Mouse (Mus musculus) midbrain, embryonic 12.5 days (tissue): Measurements from ENCODE around the gene Tmub2. TPM values are rescaled to one million over a fixed set of nuclear protein-coding genes. Genes with fewer than 3 reads are reported as not detected.

Source experiments
- ATAC-seq: fragments of 200-750 bp; cut with Nextera tagmentation; 2 replicates; pipeline ENCODE4 v1.8.0; 2017; ENCODE audit warnings: low read depth, moderate TSS enrichment, moderate library complexity; ENCODE audit not compliant: low FRiP score
- H3K27ac ChIP-seq: fragments of 300-500 bp; sonication (generic); replicated peaks from 2 replicates; pipeline ENCODE4 v1.5.1; 2016; ENCODE audit warnings: mild to moderate bottlenecking
- H3K27me3 ChIP-seq: fragments of 300-500 bp; sonication (generic); 2 replicates; pipeline ENCODE4 v1.6.1; 2016; ENCODE audit warnings: mild to moderate bottlenecking
- H3K36me3 ChIP-seq: fragments of 300-500 bp; sonication (generic); 2 replicates; pipeline ENCODE4 v1.6.1; 2016
- H3K4me1 ChIP-seq: fragments of 300-500 bp; sonication (generic); 2 replicates; pipeline ENCODE4 v1.6.1; 2016
- H3K4me2 ChIP-seq: fragments of 300-500 bp; sonication (generic); replicated peaks from 2 replicates; pipeline ENCODE4 v1.6.1; 2016; ENCODE audit warnings: mild to moderate bottlenecking, moderate library complexity
- H3K4me3 ChIP-seq: fragments of 300-500 bp; sonication (generic); 2 replicates; pipeline ENCODE4 v1.5.1; 2016; ENCODE audit warnings: mild to moderate bottlenecking
- H3K9ac ChIP-seq: fragments of 300-500 bp; sonication (generic); replicated peaks from 2 replicates; pipeline ENCODE4 v1.6.1; 2016; ENCODE audit warnings: mild to moderate bottlenecking, moderate library complexity
- H3K9me3 ChIP-seq: fragments of 300-500 bp; sonication (generic); 2 replicates; pipeline ENCODE4 v1.6.1; 2016; ENCODE audit warnings: mild to moderate bottlenecking
- WGBS: fragments of 180-500 bp; shearing (Covaris S2); methylation state at CpG from one replicate; pipeline ENCODE4 v1.1.7; 2016; 5-methylcytosine and 5-hydroxymethylcytosine counted together
- polyA plus RNA-seq: library from polyadenylated mRNA; unstranded; fragments of >200 nt; fragmentation: Nextera tagmentation; extraction: Ambion mirVana; gene quantifications from 2 replicates; pipeline ENCODE4 v1.2.1, GENCODE M21; 2016

Tmub2 gene
- polyA plus RNA-seq, 1 experiment from 2014 or later: 69.4 TPM

- ATAC-seq: no peak
- Histone ChIP-seq H3K9ac (no peak overlapping the region), H3K36me3 (peaks cover 18% of the 10 kb centered on the region), H3K4me2 (peak overlapping the region; percentile 60; the same call in 1 of the 2 replicates), H3K4me3 (peak overlapping the region; percentile 71; the same call in 1 of the 2 replicates), H3K27ac (peak overlapping the region; percentile 69; the same call in 1 of the 2 replicates), H3K4me1 (peaks cover 15% of the 10 kb centered on the region), H3K9me3 (no peaks in the 10 kb centered on the region), H3K27me3 (no peaks in the 10 kb centered on the region)
- 92% methylated on average over 6 of the region's 6 CpGs for WGBS
Measured at GRCm38 (mm10) chr11:102283922-102284321, 809 bp upstream of the Tmub2 start.

- peak overlapping the region; percentile 71 for H3K4me3 ChIP-seq
- peaks cover 31% of the 10 kb centered on the region for H3K36me3 ChIP-seq
- no peaks in the 10 kb centered on the region for H3K9me3 ChIP-seq
- peak overlapping the region; percentile 60 for H3K4me2 ChIP-seq
- H3K27me3 ChIP-seq: no peaks in the 10 kb centered on the region
- peak overlapping the region; percentile 69 for H3K27ac ChIP-seq
- peaks cover 15% of the 10 kb centered on the region for H3K4me1 ChIP-seq
- WGBS: 6% methylated on average over 31 of the region's 31 CpGs
- ATAC-seq: peak; percentile 71
- peak overlapping the region; percentile 68 for H3K9ac ChIP-seq
Measured at GRCm38 (mm10) chr11:102285095-102285834, 534 bp downstream of the Tmub2 start.

- Histone ChIP-seq H3K36me3 (peaks cover 53% of the 10 kb centered on the region), H3K4me2 (no peak overlapping the region), H3K4me3 (no peak overlapping the region), H3K4me1 (peaks cover 15% of the 10 kb centered on the region), H3K27ac (no peak overlapping the region), H3K27me3 (no peaks in the 10 kb centered on the region), H3K9ac (no peak overlapping the region), H3K9me3 (no peaks in the 10 kb centered on the region)
- 86% methylated on average over 8 of the region's 8 CpGs for WGBS
- ATAC-seq: no peak
Measured at GRCm38 (mm10) chr11:102287485-102287884, 2.8 kb downstream of the Tmub2 start.

GRCm38 (mm10) chr11:102288027-102288804 is 3.5 kb downstream of the Tmub2 start:
- H3K4me1 ChIP-seq: peaks cover 15% of the 10 kb centered on the region
- H3K27me3 ChIP-seq: no peaks in the 10 kb centered on the region
- no peak overlapping the region for H3K27ac ChIP-seq
- WGBS: 86% methylated on average over 8 of the region's 8 CpGs
- no peak for ATAC-seq
- H3K4me3 ChIP-seq: no peak overlapping the region
- H3K9ac ChIP-seq: no peak overlapping the region
- peaks cover 61% of the 10 kb centered on the region for H3K36me3 ChIP-seq
- no peaks in the 10 kb centered on the region for H3K9me3 ChIP-seq
- H3K4me2 ChIP-seq: no peak overlapping the region

GRCm38 (mm10) chr11:102288913-102289312 is 4.2 kb downstream of the Tmub2 start:
- WGBS: 91% methylated on average over 2 of the region's 2 CpGs
- ATAC-seq: no peak
- H3K4me1 ChIP-seq: peaks cover 16% of the 10 kb centered on the region
- no peak overlapping the region for H3K4me2 ChIP-seq
- H3K36me3 ChIP-seq: peaks cover 68% of the 10 kb centered on the region
- no peaks in the 10 kb centered on the region for H3K27me3 ChIP-seq
- no peaks in the 10 kb centered on the region for H3K9me3 ChIP-seq
- no peak overlapping the region for H3K9ac ChIP-seq
- H3K4me3 ChIP-seq: no peak overlapping the region
- no peak overlapping the region for H3K27ac ChIP-seq

- H3K4me2 ChIP-seq: no peak overlapping the region
- H3K4me1 ChIP-seq: peaks cover 23% of the 10 kb centered on the region
- H3K9ac ChIP-seq: no peak overlapping the region
- ATAC-seq: no peak
- H3K27me3 ChIP-seq: no peaks in the 10 kb centered on the region
- peaks cover 74% of the 10 kb centered on the region for H3K36me3 ChIP-seq
- WGBS: 61% methylated on average over 6 of the region's 6 CpGs
- H3K9me3 ChIP-seq: no peaks in the 10 kb centered on the region
- H3K27ac ChIP-seq: 0 out of 2 replicates have a peak overlapping the region, but pooled peaks have one; percentile 20
- H3K4me3 ChIP-seq: no peak overlapping the region
Measured at GRCm38 (mm10) chr11:102289511-102290100, 4.9 kb downstream of the Tmub2 start.

GRCm38 (mm10) chr11:102290141-102290540 is 5.4 kb downstream of the Tmub2 start:
- H3K4me3 ChIP-seq: no peak overlapping the region
- no peak overlapping the region for H3K4me2 ChIP-seq
- H3K9ac ChIP-seq: no peak overlapping the region
- peaks cover 74% of the 10 kb centered on the region for H3K36me3 ChIP-seq
- 83% methylated on average over 4 of the region's 4 CpGs for WGBS
- H3K27me3 ChIP-seq: no peaks in the 10 kb centered on the region
- H3K27ac ChIP-seq: 0 out of 2 replicates have a peak overlapping the region, but pooled peaks have one; percentile 20
- H3K4me1 ChIP-seq: peaks cover 29% of the 10 kb centered on the region
- ATAC-seq: no peak
- no peaks in the 10 kb centered on the region for H3K9me3 ChIP-seq

GRCm38 (mm10) chr11:102291051-102291535 is 6.4 kb downstream of the Tmub2 start:
- WGBS: 83% methylated on average over 11 of the region's 11 CpGs
- peaks cover 74% of the 10 kb centered on the region for H3K36me3 ChIP-seq
- H3K4me2 ChIP-seq: no peak overlapping the region
- no peaks in the 10 kb centered on the region for H3K27me3 ChIP-seq
- H3K4me1 ChIP-seq: peaks cover 27% of the 10 kb centered on the region
- H3K27ac ChIP-seq: no peak overlapping the region
- 0 out of 2 replicates have a peak overlapping the region, but pooled peaks have one; percentile 11 for H3K9ac ChIP-seq
- no peak for ATAC-seq
- no peaks in the 10 kb centered on the region for H3K9me3 ChIP-seq
- H3K4me3 ChIP-seq: no peak overlapping the region

- WGBS: 95% methylated on average over 13 of the region's 13 CpGs
Measured at GRCm38 (mm10) chr11:102293971-102294370, 9.2 kb downstream of the Tmub2 start.

GRCm38 (mm10) chr11:102294416-102294815 is 9.7 kb downstream of the Tmub2 start:
- peaks cover 30% of the 10 kb centered on the region for H3K4me1 ChIP-seq
- no peak for ATAC-seq
- peak overlapping the region; percentile 95 for H3K4me3 ChIP-seq
- H3K9me3 ChIP-seq: no peaks in the 10 kb centered on the region
- 80% methylated on average over 5 of the region's 5 CpGs for WGBS
- H3K4me2 ChIP-seq: peak overlapping the region; percentile 86
- H3K9ac ChIP-seq: peak overlapping the region; percentile 93; the same call in 1 of the 2 replicates
- H3K27ac ChIP-seq: peak overlapping the region; percentile 98; the same call in 1 of the 2 replicates
- peaks cover 51% of the 10 kb centered on the region for H3K36me3 ChIP-seq
- no peaks in the 10 kb centered on the region for H3K27me3 ChIP-seq

More at GRCm38 (mm10) chr11:102293971-102294370, 9.2 kb downstream of the Tmub2 start:
- no peak for ATAC-seq
- 0 out of 2 replicates have a peak overlapping the region, but pooled peaks have one; percentile 0 for H3K4me3 ChIP-seq
- H3K36me3 ChIP-seq: peaks cover 56% of the 10 kb centered on the region
- no peak overlapping the region for H3K9ac ChIP-seq
- H3K27ac ChIP-seq: no peak overlapping the region
- H3K9me3 ChIP-seq: no peaks in the 10 kb centered on the region
- no peaks in the 10 kb centered on the region for H3K27me3 ChIP-seq
- no peak overlapping the region for H3K4me2 ChIP-seq
- peaks cover 30% of the 10 kb centered on the region for H3K4me1 ChIP-seq

- 73% methylated on average over 12 of the region's 12 CpGs for WGBS
- no peaks in the 10 kb centered on the region for H3K27me3 ChIP-seq
- ATAC-seq: no peak
- H3K4me1 ChIP-seq: peaks cover 30% of the 10 kb centered on the region
- H3K9me3 ChIP-seq: no peaks in the 10 kb centered on the region
- H3K4me2 ChIP-seq: peak overlapping the region; percentile 86
- peak overlapping the region; percentile 93 for H3K9ac ChIP-seq
- H3K4me3 ChIP-seq: peak overlapping the region; percentile 95
- peaks cover 45% of the 10 kb centered on the region for H3K36me3 ChIP-seq
- H3K27ac ChIP-seq: peak overlapping the region; percentile 98
Measured at GRCm38 (mm10) chr11:102294887-102295597, 10.3 kb downstream of the Tmub2 start.
